Mouse (Mus musculus): ENCODE measurements around the gene Defb45. TPM values are rescaled to one million over a fixed set of nuclear protein-coding genes. Genes with fewer than 3 reads are reported as not detected.

Defb45 gene
- polyA plus RNA-seq, 1 experiment: not detected

DNA sequence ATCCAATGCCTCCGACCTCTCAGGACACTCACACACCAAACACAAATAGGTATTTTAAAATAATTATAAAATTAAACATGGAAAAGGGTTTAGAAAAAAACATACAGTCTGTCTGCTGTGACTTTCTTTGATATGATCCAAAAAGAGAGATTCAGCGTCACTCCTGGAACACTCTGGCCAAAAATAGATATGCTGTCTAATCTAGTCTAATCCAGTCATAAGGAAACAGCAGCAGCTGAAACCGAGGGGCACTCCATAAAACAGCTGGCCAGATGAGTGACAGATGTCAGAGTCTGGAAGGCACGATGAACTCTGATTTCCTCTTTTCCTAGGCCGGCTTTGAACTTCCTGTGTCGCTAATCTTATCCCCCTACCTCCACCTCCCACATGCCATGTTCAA is 17.3 kb upstream of the Defb45 start:
- 44% methylated on average over 6 of the region's 6 CpGs for WGBS
- TF ChIP-seq POLR2A (IDR thresholded peaks at IDR 0.05; ENCODE audit: control insufficient read depth, extremely low read depth, insufficient read depth, low read length, poor library complexity) (no peak), CTCF (IDR thresholded peaks at IDR 0.05; ENCODE audit: borderline replicate concordance, control insufficient read depth, extremely low read depth, insufficient read depth, low read length, poor library complexity) (no peak)
- Histone ChIP-seq H3K27me3 (ENCODE audit: control insufficient read depth, insufficient read depth, low read length) (no peaks in the 10 kb centered on the region), H3K36me3 (ENCODE audit: control insufficient read depth, insufficient read depth, low read length) (no peaks in the 10 kb centered on the region), H3K27ac (ENCODE audit: control insufficient read depth, insufficient read depth, low read length) (no peak overlapping the region), H3K4me1 (replicated peaks; ENCODE audit: control insufficient read depth, insufficient read depth, low read length) (0 out of 2 replicates have a peak, but pooled peaks cover 2% of the 10 kb centered on the region), H3K4me3 (ENCODE audit: control insufficient read depth, insufficient read depth, low read length) (no peak overlapping the region)
- DNase-seq: no peak

DNA sequence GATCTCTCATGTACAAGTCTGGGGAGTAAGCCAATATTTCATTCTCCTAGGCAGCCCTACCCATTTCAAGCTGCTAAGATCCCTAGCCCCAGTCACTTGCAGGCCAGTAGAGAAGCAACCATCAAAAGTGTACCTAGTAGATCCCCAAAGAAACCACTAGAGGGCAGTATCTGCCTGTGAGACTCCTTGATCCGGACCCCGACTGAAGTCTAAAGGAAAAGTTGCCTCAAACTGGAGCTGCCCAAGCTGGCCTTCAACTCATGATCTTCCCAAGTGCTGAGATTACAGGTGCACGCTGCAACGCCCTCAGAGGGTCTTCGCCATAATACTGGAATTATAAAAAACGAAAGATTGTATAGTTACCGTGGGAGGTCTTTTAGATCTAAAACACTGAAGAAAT is 16.4 kb upstream of the Defb45 start:
- Histone ChIP-seq H3K4me3 (ENCODE audit: control insufficient read depth, insufficient read depth, low read length) (no peak overlapping the region), H3K4me1 (replicated peaks; ENCODE audit: control insufficient read depth, insufficient read depth, low read length) (no peaks in the 10 kb centered on the region), H3K27ac (ENCODE audit: control insufficient read depth, insufficient read depth, low read length) (no peak overlapping the region), H3K27me3 (ENCODE audit: control insufficient read depth, insufficient read depth, low read length) (no peaks in the 10 kb centered on the region), H3K36me3 (ENCODE audit: control insufficient read depth, insufficient read depth, low read length) (no peaks in the 10 kb centered on the region)
- DNase-seq: peak; percentile 47
- 22% methylated on average over 7 of the region's 7 CpGs for WGBS
- no peak for TF ChIP-seq CTCF (IDR thresholded peaks at IDR 0.05; ENCODE audit: borderline replicate concordance, control insufficient read depth, extremely low read depth, insufficient read depth, low read length, poor library complexity)
- TF ChIP-seq POLR2A (IDR thresholded peaks at IDR 0.05; ENCODE audit: control insufficient read depth, extremely low read depth, insufficient read depth, low read length, poor library complexity): no peak

DNA sequence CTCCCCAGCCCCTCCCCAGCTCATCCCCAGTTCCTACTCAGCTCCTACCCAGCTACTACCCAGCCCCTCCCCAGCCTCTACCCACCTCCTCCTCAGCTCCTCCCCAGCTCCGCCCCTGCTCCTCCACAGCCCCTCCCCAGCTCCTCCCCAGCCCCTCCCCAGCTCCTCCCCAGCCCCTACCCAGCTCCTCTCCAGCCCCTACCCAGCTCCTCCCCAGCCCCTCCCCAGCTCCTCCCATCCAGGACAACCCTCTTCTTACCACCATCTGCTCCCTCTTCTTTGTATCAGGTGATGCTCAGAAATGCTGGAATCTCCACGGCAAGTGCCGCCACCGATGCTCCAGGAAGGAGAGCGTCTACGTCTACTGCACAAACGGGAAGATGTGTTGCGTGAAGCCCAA is 13.0 kb upstream of the Defb45 start:
- TF ChIP-seq CTCF (IDR thresholded peaks at IDR 0.05; ENCODE audit: borderline replicate concordance, control insufficient read depth, extremely low read depth, insufficient read depth, low read length, poor library complexity): no peak
- no peak for TF ChIP-seq POLR2A (IDR thresholded peaks at IDR 0.05; ENCODE audit: control insufficient read depth, extremely low read depth, insufficient read depth, low read length, poor library complexity)
- no peaks in the 10 kb centered on the region for H3K27me3 ChIP-seq (ENCODE audit: control insufficient read depth, insufficient read depth, low read length)
- H3K4me1 ChIP-seq (replicated peaks; ENCODE audit: control insufficient read depth, insufficient read depth, low read length): no peaks in the 10 kb centered on the region
- H3K4me3 ChIP-seq (ENCODE audit: control insufficient read depth, insufficient read depth, low read length): no peak overlapping the region
- WGBS: 73% methylated on average over 7 of the region's 8 CpGs
- no peaks in the 10 kb centered on the region for H3K36me3 ChIP-seq (ENCODE audit: control insufficient read depth, insufficient read depth, low read length)
- no peak overlapping the region for H3K27ac ChIP-seq (ENCODE audit: control insufficient read depth, insufficient read depth, low read length)
- no peak for DNase-seq

DNA sequence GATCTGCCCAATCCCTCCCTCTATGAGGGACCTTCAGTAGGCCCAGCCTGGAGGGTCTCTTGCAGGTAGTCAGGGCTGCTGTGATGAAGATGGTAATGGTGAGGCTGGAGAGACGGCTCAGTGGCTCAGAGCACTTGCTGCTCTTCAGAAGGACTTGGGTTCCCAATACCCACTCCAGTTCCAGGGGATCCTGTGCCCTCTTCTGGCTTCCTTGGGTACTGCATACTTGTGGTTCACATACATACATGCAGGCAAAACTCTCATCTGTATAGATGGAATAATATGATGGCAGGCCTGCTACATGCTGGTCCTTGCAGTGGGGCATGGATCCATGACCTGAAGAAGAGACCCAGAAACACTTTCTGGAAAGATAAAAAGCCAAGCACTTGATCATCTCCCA is 9.5 kb upstream of the Defb45 start:
- H3K27me3 ChIP-seq (ENCODE audit: control insufficient read depth, insufficient read depth, low read length): no peaks in the 10 kb centered on the region
- no peak overlapping the region for H3K4me3 ChIP-seq (ENCODE audit: control insufficient read depth, insufficient read depth, low read length)
- no peak for TF ChIP-seq POLR2A (IDR thresholded peaks at IDR 0.05; ENCODE audit: control insufficient read depth, extremely low read depth, insufficient read depth, low read length, poor library complexity)
- TF ChIP-seq CTCF (IDR thresholded peaks at IDR 0.05; ENCODE audit: borderline replicate concordance, control insufficient read depth, extremely low read depth, insufficient read depth, low read length, poor library complexity): no peak
- no peaks in the 10 kb centered on the region for H3K36me3 ChIP-seq (ENCODE audit: control insufficient read depth, insufficient read depth, low read length)
- DNase-seq: no peak
- no peak overlapping the region for H3K27ac ChIP-seq (ENCODE audit: control insufficient read depth, insufficient read depth, low read length)
- WGBS: 93% methylated on average over 1 of the region's 1 CpGs
- no peaks in the 10 kb centered on the region for H3K4me1 ChIP-seq (replicated peaks; ENCODE audit: control insufficient read depth, insufficient read depth, low read length)

DNA sequence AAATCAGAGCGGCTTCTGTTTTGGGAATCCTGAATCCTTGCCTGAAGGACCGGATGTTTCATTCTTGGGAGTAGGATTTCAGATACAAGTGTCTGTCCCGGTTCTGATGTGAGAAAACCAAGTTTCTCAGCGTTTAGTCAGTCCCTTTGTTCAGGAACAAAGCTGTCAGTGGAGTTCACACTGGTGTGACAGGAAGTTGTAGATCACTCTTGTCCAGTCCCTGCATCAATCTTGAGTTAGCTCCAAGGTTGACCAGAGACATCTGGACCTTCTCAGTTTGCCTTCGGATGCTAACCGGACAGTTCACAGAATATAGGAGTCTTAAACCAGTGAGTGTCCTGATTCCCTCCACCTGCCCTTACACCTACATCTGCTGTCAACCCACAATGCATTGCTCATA is 8.5 kb upstream of the Defb45 start:
- Histone ChIP-seq H3K4me3 (ENCODE audit: control insufficient read depth, insufficient read depth, low read length) (no peak overlapping the region), H3K4me1 (replicated peaks; ENCODE audit: control insufficient read depth, insufficient read depth, low read length) (no peaks in the 10 kb centered on the region), H3K36me3 (ENCODE audit: control insufficient read depth, insufficient read depth, low read length) (no peaks in the 10 kb centered on the region), H3K27me3 (ENCODE audit: control insufficient read depth, insufficient read depth, low read length) (no peaks in the 10 kb centered on the region), H3K27ac (ENCODE audit: control insufficient read depth, insufficient read depth, low read length) (no peak overlapping the region)
- no peak for DNase-seq
- no peak for TF ChIP-seq CTCF (IDR thresholded peaks at IDR 0.05; ENCODE audit: borderline replicate concordance, control insufficient read depth, extremely low read depth, insufficient read depth, low read length, poor library complexity)
- no peak for TF ChIP-seq POLR2A (IDR thresholded peaks at IDR 0.05; ENCODE audit: control insufficient read depth, extremely low read depth, insufficient read depth, low read length, poor library complexity)
- WGBS: 68% methylated on average over 6 of the region's 6 CpGs

DNA sequence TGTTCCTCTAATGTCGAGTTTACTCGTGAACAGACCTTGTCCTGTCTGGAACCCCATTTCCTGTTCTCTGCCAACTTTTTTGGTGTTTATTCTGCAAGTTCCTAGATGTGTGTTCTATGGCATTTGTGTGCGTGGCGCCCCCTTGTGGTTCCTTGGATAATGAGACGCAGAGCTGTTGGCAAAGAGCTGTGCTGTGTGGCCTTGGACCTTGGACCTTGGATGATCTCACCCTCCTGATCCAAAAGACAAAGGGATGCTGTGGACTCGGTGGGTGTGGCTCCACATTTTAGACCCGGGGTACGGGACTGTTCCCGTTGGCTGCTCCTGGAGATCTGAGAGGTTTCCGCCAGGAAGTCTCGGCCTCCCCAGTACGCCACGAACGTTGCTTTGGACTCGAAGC is 4.9 kb upstream of the Defb45 start, which contains the start of gene Defb36:
Gene Defb36 (plus strand): TSS at position 271 of the 400 bp plus-strand sequence.
- WGBS: 77% methylated on average over 15 of the region's 15 CpGs
- no peaks in the 10 kb centered on the region for H3K4me1 ChIP-seq (replicated peaks; ENCODE audit: control insufficient read depth, insufficient read depth, low read length)
- H3K27me3 ChIP-seq (ENCODE audit: control insufficient read depth, insufficient read depth, low read length): no peaks in the 10 kb centered on the region
- no peaks in the 10 kb centered on the region for H3K36me3 ChIP-seq (ENCODE audit: control insufficient read depth, insufficient read depth, low read length)
- DNase-seq: peak; percentile 16
- no peak within 1 kb of the TSS for H3K4me3 ChIP-seq (ENCODE audit: control insufficient read depth, insufficient read depth, low read length)
- no peak within 1 kb of the TSS for H3K27ac ChIP-seq (ENCODE audit: control insufficient read depth, insufficient read depth, low read length)
- TF ChIP-seq POLR2A (IDR thresholded peaks at IDR 0.05; ENCODE audit: control insufficient read depth, extremely low read depth, insufficient read depth, low read length, poor library complexity) (no peak), CTCF (IDR thresholded peaks at IDR 0.05; ENCODE audit: borderline replicate concordance, control insufficient read depth, extremely low read depth, insufficient read depth, low read length, poor library complexity) (peak; percentile 60; the same call in 1 of the 2 replicates)

Measured in thymus, adult 2 months (tissue).